Mouse (Mus musculus): Measurements from ENCODE around the gene Chtop. TPM values are rescaled to one million over a fixed set of nuclear protein-coding genes. Genes with fewer than 3 reads are reported as not detected.

Gene Chtop
- total RNA-seq, 2 experiments from 2014 or later: 165 TPM

GRCm38 (mm10) chr3:90512948-90513642, 3.8 kb upstream of the Chtop start:
- no peak for DNase-seq (ENCODE audit: low spot score in 2 of 2)

- no peak for DNase-seq (ENCODE audit: low spot score in 2 of 2)
Observed at GRCm38 (mm10) chr3:90512276-90512675, 3.0 kb upstream of the Chtop start.

GRCm38 (mm10) chr3:90509747-90510123, 437 bp upstream of the Chtop start:
- DNase-seq (ENCODE audit: low spot score in 2 of 2): no peak

GRCm38 (mm10) chr3:90508287-90508949, 880 bp downstream of the Chtop start:
- no peak for DNase-seq (ENCODE audit: low spot score in 2 of 2)

- no peak for DNase-seq (ENCODE audit: low spot score in 2 of 2)
Observed at GRCm38 (mm10) chr3:90506362-90506761, 2.9 kb downstream of the Chtop start.

GRCm38 (mm10) chr3:90505216-90505615, 4.1 kb downstream of the Chtop start:
- no peak for DNase-seq (ENCODE audit: low spot score in 2 of 2)

DNA sequence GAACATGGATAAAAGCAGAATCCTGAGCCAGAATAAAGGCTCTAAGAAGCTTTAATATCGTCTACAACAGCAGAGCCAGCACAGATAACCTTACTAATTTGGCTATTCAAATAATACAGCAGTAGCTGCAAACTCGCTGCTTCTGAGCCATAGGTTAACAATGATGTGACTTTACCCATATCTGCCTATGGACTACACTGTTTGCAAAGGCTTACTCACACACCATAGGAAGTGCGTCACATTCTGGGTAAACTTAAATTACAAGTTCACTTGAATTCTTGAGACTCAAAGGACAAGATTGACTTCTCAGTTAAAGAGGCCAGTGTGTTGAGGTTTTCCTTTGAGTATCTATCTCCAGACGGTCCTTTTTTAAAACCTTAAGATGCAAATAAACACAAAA, 5.9 kb downstream of the Chtop start:
- no peak for DNase-seq (ENCODE audit: low spot score in 2 of 2)

DNA sequence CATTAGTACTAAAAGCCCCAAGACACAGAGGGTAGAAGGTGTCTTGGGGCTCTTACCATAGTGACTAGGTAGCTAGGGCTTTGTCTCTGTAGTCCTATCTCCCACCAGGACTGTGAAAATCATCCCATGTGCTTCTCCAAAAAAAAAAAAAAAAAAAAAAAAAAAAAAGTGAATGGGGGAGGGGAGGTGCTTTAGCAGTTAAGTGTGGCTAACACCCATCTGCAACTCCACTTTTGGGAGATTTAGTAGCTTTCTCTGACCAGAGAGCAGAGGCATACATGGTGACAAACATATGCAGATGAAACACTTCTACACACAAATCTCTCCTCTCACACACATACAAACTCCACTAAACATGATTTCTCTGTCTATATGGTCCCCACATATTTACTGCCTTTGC, 11.7 kb downstream of the Chtop start:
- DNase-seq (ENCODE audit: low spot score in 2 of 2): no peak

DNA sequence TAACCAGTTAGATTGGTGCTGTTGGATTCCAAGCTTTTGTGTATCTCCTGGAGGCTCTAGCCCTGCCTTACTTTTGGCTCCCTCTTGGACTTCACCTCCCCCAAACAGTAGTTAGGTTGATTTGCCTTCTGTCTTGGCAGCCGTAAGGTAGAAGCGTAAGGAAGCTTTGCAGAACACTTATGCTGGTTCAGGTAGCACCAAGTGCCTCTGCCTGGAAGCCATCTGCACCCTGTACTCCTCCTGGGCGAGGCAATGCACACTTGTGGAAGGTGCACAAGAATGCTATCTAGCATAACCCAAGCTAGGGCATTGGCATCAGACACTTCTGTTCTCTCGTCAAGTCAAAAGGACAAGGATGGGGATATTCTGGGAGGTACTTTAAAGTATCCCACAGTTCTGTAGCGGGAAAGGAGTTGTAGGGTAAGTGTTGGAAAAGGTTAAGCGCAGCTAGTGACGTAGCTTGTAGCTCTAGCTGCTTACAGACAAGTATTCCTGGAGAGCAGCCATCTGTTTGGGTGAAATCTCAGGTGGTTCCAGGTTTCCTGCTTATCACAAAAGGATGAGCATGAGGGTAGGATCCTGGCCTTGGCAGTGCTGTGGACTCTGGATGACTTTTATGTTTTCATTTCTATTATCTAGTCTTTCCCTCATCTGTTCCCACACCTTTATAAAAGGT, 13.3 kb downstream of the Chtop start:
- no peak for DNase-seq (ENCODE audit: low spot score in 2 of 2)

DNA sequence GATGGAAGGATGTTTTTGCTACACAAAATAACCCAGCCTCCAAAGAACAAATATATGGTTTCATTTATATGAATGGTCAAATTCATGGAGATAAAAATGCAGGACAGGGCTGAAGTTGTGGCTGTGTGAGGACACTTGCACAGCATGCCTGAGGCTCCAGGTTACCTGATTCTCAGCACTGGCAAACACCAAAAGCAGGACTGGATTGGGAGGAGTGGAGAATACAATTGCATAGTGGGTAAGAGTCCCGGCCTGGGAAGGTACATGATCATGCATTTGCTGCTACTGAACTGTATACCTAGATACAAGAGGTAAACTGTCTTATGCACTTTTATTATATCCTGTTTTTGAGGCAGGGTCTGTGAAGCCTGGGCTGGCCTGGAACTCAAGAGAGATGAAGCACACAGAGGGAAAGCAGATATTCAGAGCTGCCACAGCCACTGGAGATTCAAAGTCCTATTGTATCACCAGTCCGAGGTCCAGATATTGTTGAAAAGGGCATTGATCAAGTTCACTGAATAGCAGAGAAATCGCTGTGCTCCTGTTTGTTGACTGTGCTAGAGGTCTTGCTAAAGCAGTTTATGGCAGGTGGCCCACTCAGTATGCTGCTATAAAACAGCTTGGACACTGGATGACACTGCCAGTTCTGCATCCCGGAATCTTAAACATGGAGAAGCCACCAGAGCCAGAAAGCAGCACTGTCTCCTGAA, 15.3 kb downstream of the Chtop start:
- no peak for DNase-seq (ENCODE audit: low spot score in 2 of 2)

GRCm38 (mm10) chr3:90491350-90491749, 17.9 kb downstream of the Chtop start:
- peak in 1 of 2 experiments; percentile 41 for DNase-seq (ENCODE audit: low spot score in 2 of 2)

DNA sequence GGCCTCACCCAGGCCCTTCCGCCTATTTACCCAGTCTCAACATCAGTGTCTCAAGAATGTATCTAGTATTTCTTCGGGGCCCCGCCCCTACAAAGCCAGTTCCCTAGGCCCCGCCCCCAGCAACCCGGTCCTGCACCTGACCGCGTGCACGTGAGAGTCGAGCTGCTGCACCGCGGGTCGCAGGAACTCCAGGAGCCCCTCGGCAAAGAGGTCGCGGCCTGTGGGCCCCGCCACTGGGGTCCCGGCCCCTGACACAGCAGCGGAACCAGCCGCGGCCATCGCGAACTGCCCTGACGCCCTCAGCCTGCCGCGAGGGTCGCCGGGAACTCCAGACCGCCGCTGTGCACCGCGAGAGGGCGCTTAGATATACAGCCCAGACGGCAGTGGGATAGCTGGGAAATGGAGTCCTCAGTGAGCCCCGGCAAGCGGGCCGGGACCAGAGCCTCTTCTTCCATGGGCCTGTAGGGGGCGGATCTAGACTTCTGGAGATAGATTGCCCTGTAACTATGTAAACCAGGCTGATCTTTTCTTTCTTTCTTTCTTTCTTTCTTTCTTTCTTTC, 18.5 kb downstream of the Chtop start, which contains the start of gene Snapin:
Snapin (minus strand) TSS at position 338 of the 561 bp plus-strand sequence.
- DNase-seq (ENCODE audit: low spot score in 2 of 2): peak; percentile 94 to 96

- no peak for DNase-seq (ENCODE audit: low spot score in 2 of 2)
Observed at GRCm38 (mm10) chr3:90488576-90488975, 20.7 kb downstream of the Chtop start.

GRCm38 (mm10) chr3:90486998-90487397, 22.3 kb downstream of the Chtop start:
- DNase-seq (ENCODE audit: low spot score in 2 of 2): no peak

GRCm38 (mm10) chr3:90475831-90476611, 33.3 kb downstream of the Chtop start, which contains the start of gene Ilf2:
Ilf2 (plus strand) TSS chr3:90476126.
- peak; percentile 93 to 96 for DNase-seq (ENCODE audit: low spot score in 2 of 2)

DNA sequence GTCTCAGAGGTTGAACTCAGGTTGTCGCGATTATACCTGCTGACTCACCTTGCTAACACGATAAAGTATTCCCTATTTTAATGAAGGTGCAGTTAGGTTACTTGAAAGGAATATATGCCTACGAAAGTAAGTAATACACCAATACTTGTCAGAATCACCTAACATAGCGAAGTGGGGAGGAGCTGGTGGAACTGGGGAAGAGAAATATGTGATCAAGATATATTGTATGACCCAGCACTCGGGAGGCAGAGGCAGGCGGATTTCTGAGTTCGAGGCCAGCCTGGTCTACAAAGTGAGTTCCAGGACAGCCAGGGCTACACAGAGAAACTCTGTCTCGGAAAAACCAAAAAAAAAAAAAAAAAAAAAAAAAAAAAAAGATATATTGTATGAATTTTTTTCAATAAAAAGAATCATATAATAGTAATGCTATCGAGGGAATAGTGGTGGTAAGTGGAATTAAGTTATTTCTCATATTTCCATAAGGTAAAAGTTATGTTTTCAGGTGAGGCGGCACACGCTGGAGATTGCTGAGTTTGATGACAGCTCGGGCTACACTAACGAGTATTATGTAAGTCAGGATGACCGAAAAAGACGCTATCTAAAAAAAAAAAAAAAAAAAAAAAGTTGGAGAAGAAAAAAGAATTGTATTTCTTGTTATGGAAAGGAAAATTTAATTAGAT, 34.0 kb downstream of the Chtop start:
- DNase-seq (ENCODE audit: low spot score in 2 of 2): no peak

- peak in 1 of 2 experiments; percentile 40 for DNase-seq (ENCODE audit: low spot score in 2 of 2)
Observed at GRCm38 (mm10) chr3:90472213-90472612, 37.1 kb downstream of the Chtop start.

DNA sequence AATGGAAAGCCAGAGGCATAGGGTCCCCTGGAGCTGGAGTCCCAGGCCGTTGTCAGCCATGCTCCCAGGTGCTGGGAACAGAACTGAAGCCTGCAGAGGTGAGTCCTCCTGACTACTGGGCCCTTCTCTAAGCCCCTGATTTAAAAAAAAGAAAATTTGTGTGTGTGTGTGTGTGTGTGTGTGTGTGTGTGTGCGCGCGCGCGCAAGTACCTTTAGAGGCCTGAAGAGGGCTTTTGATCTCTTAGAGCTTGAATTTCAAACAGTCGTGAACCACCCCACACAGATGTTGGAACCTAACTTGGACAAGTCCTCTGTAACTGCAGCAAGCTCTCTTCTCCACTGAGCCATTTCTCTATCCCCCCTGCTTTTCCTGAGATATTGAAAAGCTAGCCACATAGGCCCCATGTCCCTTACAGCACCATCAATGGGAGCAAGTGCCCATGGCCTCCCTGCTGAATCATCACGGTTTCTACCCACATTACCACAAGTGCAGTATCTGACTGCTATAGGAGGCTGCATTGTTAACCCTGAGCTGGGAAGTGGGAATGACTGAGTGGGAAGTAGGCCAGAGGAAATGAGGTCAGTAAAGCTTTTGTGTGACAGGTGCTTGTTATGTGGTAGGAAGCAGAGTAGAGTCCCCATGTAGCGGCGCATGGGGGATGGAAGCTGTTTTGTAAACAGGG, 41.5 kb downstream of the Chtop start:
- DNase-seq (ENCODE audit: low spot score in 2 of 2): no peak

DNA sequence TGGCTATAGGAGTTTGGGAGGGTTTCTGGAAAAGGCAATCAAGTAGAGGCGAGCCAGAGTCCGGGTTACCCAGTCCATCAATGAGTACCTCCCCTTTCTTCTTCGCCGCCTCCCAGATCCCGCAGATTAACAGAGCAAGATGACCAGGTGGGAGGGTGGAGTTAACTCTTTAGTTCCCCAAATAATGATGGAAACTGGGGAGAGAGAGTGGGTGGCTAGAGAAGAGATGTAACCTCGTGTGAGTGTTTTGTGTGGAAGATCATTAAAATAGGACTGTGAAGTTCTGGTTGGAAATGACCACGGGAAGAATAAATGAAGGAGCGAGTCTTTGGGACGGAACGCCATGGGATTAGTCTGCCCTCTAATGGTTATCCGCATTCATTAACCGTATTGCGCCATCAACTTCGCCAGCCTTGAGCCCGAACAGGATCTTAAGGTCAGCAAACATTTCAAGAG, 43.0 kb downstream of the Chtop start:
- peak; percentile 52 to 61 for DNase-seq (ENCODE audit: low spot score in 2 of 2)
